9 mouse cellular contexts compared by ENCODE assay signal in the genomic region with DNA sequence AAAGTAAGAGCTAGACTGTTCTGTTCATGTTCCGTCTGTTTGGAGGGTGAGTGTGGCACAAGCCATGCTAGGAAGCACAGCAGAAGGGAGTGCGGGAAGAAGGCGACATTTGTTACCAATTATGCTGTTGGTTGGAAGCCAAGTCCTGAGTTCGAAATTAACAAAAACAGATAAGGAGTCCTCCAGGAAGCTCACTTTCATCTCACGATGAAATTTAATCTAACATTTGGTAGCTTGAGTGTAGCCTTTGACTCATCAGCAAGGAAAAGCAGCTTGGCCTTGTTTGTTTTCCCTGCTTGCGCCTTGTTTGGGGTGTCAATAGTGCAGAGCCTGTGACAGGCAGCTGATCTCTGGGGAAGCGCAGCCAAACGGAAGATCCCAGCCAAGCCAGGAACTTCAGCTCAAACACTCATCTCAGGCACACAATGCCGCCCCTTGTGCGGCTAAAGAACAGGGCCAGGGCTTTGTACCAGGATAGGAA. TPM values are rescaled to one million over a fixed set of nuclear protein-coding genes. Genes with fewer than 3 reads are reported as not detected.
DNase-seq lines count a peak whose midpoint lies in the region; ATAC-seq lines count a peak whose summit lies in the region.
"Had no signal": no experiment of that assay in that cellular context is flagged by ENCODE, and none has a peak within 500 bp of the region (broad histone marks: within the 10 kb centered on the region; RNA-seq: fewer than 3 reads in every experiment).

No protein-coding gene starts in this region.

- no peak for ATAC-seq in erythroblast, adult 5-6 weeks (replicated peaks; ENCODE audit: low FRiP score, poor library complexity, severe bottlenecking)
- no peak for ATAC-seq in megakaryocyte, adult 5-6 weeks (ENCODE audit: poor library complexity, severe bottlenecking)

- DNase-seq in Muller cell, postnatal 12 days (ENCODE audit: inconsistent ontology term): peak; percentile 82
- peak; percentile 95 for DNase-seq in brain, adult 2 months (ENCODE audit: low read depth, low spot score)
- peak; percentile 11 to 15 for DNase-seq in frontal cortex, postnatal 25 days (ENCODE audit: low spot score in 2 of 2)
- peak; percentile 38 to 77 for DNase-seq in left cerebral cortex, adult 8-10 months (ENCODE audit: low spot score in 2 of 2)
- no peak for DNase-seq in adrenal gland, adult 2 months
- no peak for DNase-seq in yolk sac, embryonic 10.5 days (ENCODE audit: low spot score)
- DNase-seq: kidney, adult 9 months had no signal

RNA-seq across cellular contexts. Expression of a gene that starts 16.4 kb away (rescaled TPM):
- total RNA-seq in left cerebral cortex, adult 8-10 months (2022): 10 to 100 TPM; 69.4 to 81.7 (median 75.3) TPM
- total RNA-seq in erythroblast, adult 5-6 weeks (2015; ENCODE audit: low replicate concordance): 0.42 and 0.96 TPM in 2 replicates
- total RNA-seq in erythroblast, adult 5-6 weeks (2017; ENCODE audit: low replicate concordance): 1.1 and 3.3 TPM in 2 replicates
- total RNA-seq in adrenal gland, adult 2 months (2021): 10 to 100 TPM; 14.1 to 18.0 TPM
- polyA plus RNA-seq in adrenal gland, adult 2 months (2012; rRNA removed): 12.8 and 13.3 TPM in 2 replicates
- total RNA-seq in megakaryocyte, adult 5-6 weeks (2015): 1.8 and 2.6 TPM in 2 replicates
- 2.7 and 3.8 TPM in 2 replicates for total RNA-seq in megakaryocyte, adult 5-6 weeks (2017)

Comparison
In these comparisons a context has a peak if more than half of its experiments do, and no peak if none do; other contexts are left out.
1. DNase-seq: peak in Muller cell, postnatal 12 days (single experiment), brain, adult 2 months (single experiment), frontal cortex, postnatal 25 days (2 of 2) and left cerebral cortex, adult 8-10 months (2 of 2); none in adrenal gland, adult 2 months (single experiment) and yolk sac, embryonic 10.5 days (single experiment).